Mouse (Mus musculus) cerebellum, adult 2 months (tissue): ENCODE measurements at regions not wholly inside any gene's neighbourhood (a gene's known extent, or its start where the extent isn't known, plus 50 kb on each side); places are given as distances from the start of the nearest gene placed in this dataset.

Experiments
- DNase-seq, 2 experiments: peaks; one replicate each; pipeline ENCODE4 v3.0.0; 2021
- H3K27ac ChIP-seq: fragments of 200-500 bp; 2 replicates; pipeline ENCODE4 v1.5.1; 2012; ENCODE audit warnings: low read length, control low read depth, inconsistent platforms; ENCODE audit not compliant: insufficient read depth
- H3K27me3 ChIP-seq: fragments of 200-500 bp; 2 replicates; pipeline ENCODE4 v1.6.1; 2012; ENCODE audit warnings: inconsistent platforms, mild to moderate bottlenecking, low read length, moderate library complexity; ENCODE audit not compliant: control insufficient read depth, insufficient read depth
- H3K4me1 ChIP-seq: fragments of 200-500 bp; 2 replicates; pipeline ENCODE4 v1.6.1; 2011; ENCODE audit warnings: low read length; ENCODE audit not compliant: control insufficient read depth, insufficient read depth
- H3K4me3 ChIP-seq: fragments of 200-500 bp; replicated peaks from 2 replicates; pipeline ENCODE3; 2011; ENCODE audit warnings: mild to moderate bottlenecking, low read depth, low read length, control low read depth; ENCODE audit not compliant: insufficient read depth
- CTCF ChIP-seq: fragments of 200-500 bp; IDR thresholded peaks from 2 replicates; pipeline ENCODE4 v1.5.1; 2011; ENCODE audit warnings: low read depth, mild to moderate bottlenecking, control low read depth, low read length, moderate library complexity, borderline replicate concordance; ENCODE audit not compliant: insufficient read depth
- POLR2A ChIP-seq: fragments of 200-500 bp; IDR thresholded peaks from 2 replicates; pipeline ENCODE4 v1.6.1; 2011; ENCODE audit warnings: low read length, control low read depth, borderline replicate concordance; ENCODE audit not compliant: insufficient read depth
- WGBS: fragments of 180-500 bp; shearing (Covaris S2); methylation state at CpG from one replicate; pipeline ENCODE4 v1.1.7; 2018; 5-methylcytosine and 5-hydroxymethylcytosine counted together

GRCm38 (mm10) chr4:7422787-7423186 is 816.1 kb downstream of the Car8 start:
- no peak for DNase-seq
- Histone ChIP-seq H3K27me3 (no peaks in the 10 kb centered on the region), H3K4me3 (no peak overlapping the region), H3K27ac (no peak overlapping the region), H3K4me1 (no peaks in the 10 kb centered on the region)
- 96% methylated on average over 3 of the region's 3 CpGs for WGBS
- TF ChIP-seq CTCF (no peak), POLR2A (no peak)

- H3K27ac ChIP-seq, result no peak overlapping the region
- no peak overlapping the region for H3K4me3 ChIP-seq
- H3K27me3 ChIP-seq, result no peaks in the 10 kb centered on the region
- TF ChIP-seq POLR2A, result no peak
- no peak for TF ChIP-seq CTCF
- H3K4me1 ChIP-seq, result no peaks in the 10 kb centered on the region
- DNase-seq, result no peak
- WGBS, result 77% methylated on average over 2 of the region's 2 CpGs
Observed at GRCm38 (mm10) chr4:7414301-7414700, 824.5 kb downstream of the Car8 start.

- WGBS, result 32% methylated on average over 1 of the region's 1 CpGs
- no peak for DNase-seq
- H3K4me1 ChIP-seq, result no peaks in the 10 kb centered on the region
Observed at GRCm38 (mm10) chr4:7392696-7393095, 846.1 kb downstream of the Car8 start.

GRCm38 (mm10) chr4:7391596-7391995 is 847.2 kb downstream of the Car8 start:
- H3K4me1 ChIP-seq, result no peaks in the 10 kb centered on the region
- 87% methylated on average over 7 of the region's 7 CpGs for WGBS
- TF ChIP-seq CTCF, result no peak
- TF ChIP-seq POLR2A, result no peak
- H3K4me3 ChIP-seq, result no peak overlapping the region
- H3K27ac ChIP-seq, result no peak overlapping the region
- H3K27me3 ChIP-seq, result no peaks in the 10 kb centered on the region
- DNase-seq, result peak; percentile 8 to 17

More at GRCm38 (mm10) chr4:7392696-7393095, 846.1 kb downstream of the Car8 start:
- TF ChIP-seq CTCF (no peak), POLR2A (no peak)
- no peak overlapping the region for H3K27ac ChIP-seq
- no peak overlapping the region for H3K4me3 ChIP-seq
- H3K27me3 ChIP-seq, result no peaks in the 10 kb centered on the region

- TF ChIP-seq CTCF, result no peak
- DNase-seq, result no peak
- no peak overlapping the region for H3K4me3 ChIP-seq
- H3K27ac ChIP-seq, result no peak overlapping the region
- no peaks in the 10 kb centered on the region for H3K27me3 ChIP-seq
- no peaks in the 10 kb centered on the region for H3K4me1 ChIP-seq
Observed at GRCm38 (mm10) chr4:7385069-7385468, 853.8 kb downstream of the Car8 start.

- no peak for TF ChIP-seq CTCF
- TF ChIP-seq POLR2A, result no peak
- Histone ChIP-seq H3K27ac (no peak overlapping the region), H3K4me3 (no peak overlapping the region), H3K4me1 (no peaks in the 10 kb centered on the region), H3K27me3 (no peaks in the 10 kb centered on the region)
- 26% methylated on average over 2 of the region's 2 CpGs for WGBS
- no peak for DNase-seq
Observed at GRCm38 (mm10) chr4:7379996-7380395, 858.8 kb downstream of the Car8 start.

- Histone ChIP-seq H3K4me3 (no peak overlapping the region), H3K4me1 (no peaks in the 10 kb centered on the region), H3K27me3 (no peaks in the 10 kb centered on the region), H3K27ac (no peak overlapping the region)
- DNase-seq, result no peak
- no peak for TF ChIP-seq POLR2A
- no peak for TF ChIP-seq CTCF
- WGBS, result 85% methylated on average over 3 of the region's 3 CpGs
Observed at GRCm38 (mm10) chr4:7364238-7365040, 874.4 kb downstream of the Car8 start.

GRCm38 (mm10) chr4:7363508-7363907 is 875.3 kb downstream of the Car8 start:
- Histone ChIP-seq H3K27ac (no peak overlapping the region), H3K4me1 (no peaks in the 10 kb centered on the region), H3K27me3 (no peaks in the 10 kb centered on the region), H3K4me3 (no peak overlapping the region)
- no peak for DNase-seq
- no peak for TF ChIP-seq POLR2A
- TF ChIP-seq CTCF, result no peak
- WGBS, result 85% methylated on average over 2 of the region's 2 CpGs
